Mouse (Mus musculus): ENCODE measurements around the gene Eps8l2. TPM values are rescaled to one million over a fixed set of nuclear protein-coding genes. Genes with fewer than 3 reads are reported as not detected.
A peak's percentile ranks its signal among the peaks of the same experiment; 100 is the strongest.

The Eps8l2 gene
- total RNA-seq, 2 experiments from 2014 or later = 4.7 to 6.2 TPM

DNA sequence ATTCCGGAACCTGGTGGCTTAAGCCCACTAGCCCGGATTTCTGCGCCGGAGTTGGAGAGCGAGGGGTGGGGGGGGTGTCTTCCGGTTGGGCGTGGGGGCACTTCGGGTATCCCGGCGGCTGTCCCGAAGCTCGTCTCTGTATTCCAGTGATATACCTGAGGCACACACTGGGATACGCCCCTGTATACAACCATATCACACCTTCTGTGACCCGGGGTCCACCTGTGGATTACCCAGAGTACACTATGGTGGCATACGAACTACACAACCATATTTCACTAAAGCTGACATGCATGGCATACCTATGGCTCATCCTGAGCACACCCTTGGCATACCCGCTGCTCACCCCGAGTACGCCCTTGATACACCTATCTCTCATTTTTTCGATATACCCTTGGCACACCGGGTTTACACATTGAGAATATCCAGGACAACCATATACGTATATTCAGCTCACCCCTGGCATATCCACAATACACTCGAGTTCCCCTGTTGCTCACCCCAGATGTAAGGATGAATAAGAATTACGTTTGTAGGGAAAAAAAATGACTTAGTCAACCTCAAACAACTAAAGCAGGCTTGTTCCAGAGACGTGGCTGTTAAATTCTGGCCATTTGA lies 10.2 kb upstream of the Eps8l2 start:
- DNase-seq (ENCODE audit: extremely low spot score in 1 of 2, low spot score in 1 of 2) = no peak

DNA sequence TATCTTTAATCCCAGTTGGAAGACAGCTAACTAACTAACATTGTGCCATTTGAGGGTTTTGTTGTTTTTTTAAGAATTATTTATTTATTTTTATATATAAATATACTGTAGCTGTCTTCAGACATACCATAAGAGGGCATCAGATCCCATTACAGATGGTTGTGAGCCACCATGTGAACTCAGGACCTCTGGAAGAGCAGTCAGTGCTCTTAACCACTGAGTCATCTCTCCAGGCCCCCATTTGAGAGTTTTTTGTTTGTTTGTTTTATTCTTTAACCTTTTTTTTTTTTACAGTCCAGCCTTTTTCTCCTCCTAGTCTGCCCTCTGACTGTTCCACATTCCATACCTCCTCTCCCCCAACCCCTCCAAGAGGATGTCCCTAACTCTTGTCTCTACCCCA lies 8.0 kb upstream of the Eps8l2 start:
- DNase-seq (ENCODE audit: extremely low spot score in 1 of 2, low spot score in 1 of 2) = no peak

DNA sequence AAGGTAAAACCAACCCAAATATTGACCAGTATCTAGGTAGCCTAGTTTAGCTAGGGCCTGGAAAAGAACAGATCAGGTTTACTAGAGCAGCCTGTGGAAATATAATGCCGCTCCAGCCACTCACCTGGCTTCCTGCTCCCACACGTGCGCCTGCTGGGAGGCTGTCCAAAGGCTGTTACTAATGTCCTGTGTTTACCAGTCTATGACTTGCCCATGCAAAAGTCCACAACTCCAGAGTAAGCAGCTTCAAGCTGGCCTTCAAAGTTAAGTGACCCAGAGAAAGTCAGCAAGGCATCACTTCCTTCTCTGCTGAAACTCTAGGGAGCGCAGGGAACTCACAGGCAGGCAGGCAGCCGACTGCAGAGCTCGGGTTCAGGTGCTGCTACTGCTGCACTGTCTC lies 6.7 kb upstream of the Eps8l2 start:
- DNase-seq (ENCODE audit: extremely low spot score in 1 of 2, low spot score in 1 of 2) = no peak

- no peak for DNase-seq (ENCODE audit: extremely low spot score in 1 of 2, low spot score in 1 of 2)
These were observed 3.6 kb upstream of the Eps8l2 start for GRCm38 (mm10) chr7:141335044-141335579.

DNA sequence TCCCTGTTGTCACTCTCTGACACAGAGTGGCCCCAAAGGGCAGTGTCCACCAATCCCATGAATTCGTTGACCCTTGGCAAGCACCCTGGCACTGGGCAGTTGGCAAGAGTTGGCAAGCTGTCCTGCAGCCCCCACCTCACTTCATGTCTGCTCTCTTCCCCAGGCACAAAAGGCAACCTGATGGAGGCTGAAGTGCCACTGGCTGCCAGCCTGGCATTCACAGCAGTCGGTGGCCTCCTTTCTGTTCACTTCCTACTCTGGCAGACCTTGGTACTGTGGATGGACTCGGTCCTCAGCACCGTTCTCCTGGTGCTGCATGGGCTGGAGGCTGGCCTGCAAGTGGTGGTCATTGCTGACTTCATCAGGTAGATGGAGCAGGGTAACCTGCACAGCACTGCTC lies 3.0 kb upstream of the Eps8l2 start:
- DNase-seq (ENCODE audit: extremely low spot score in 1 of 2, low spot score in 1 of 2) = no peak

- DNase-seq (ENCODE audit: extremely low spot score in 1 of 2, low spot score in 1 of 2) = no peak
These were observed 2.4 kb upstream of the Eps8l2 start for GRCm38 (mm10) chr7:141336296-141336695.

DNA sequence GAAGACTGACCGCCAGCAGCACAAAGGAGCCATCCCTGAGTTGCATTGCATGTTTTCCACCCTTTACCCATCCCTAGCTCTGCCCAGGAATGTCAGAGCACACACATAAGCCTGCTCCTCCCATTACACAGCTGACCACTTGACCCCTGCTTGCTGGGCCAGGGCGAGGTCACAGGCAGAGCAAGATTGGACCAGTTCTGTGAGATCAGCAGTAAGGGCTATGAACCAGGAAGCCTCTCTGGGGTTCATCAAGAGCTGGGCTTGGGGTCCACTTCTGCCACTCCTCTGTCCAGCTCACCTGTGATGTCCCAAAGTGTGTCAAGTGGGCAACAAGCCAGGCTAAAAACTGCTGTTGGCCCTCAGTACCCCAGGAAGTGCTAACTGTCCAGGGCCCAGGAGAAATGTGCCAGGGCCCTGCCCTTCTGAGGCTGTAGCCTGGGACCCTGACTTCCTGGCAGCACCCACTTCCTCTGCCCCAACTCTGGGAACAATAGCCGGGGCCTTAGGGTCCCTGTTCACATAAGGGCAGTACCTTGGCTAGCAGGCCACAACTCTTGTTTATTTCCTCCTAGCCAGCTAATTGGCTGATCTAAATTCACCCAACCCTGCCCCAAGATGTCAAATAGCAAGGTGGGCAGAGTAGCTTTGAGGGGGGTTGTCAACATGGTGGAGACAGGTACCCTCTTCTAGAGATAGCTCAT lies 814 bp upstream of the Eps8l2 start:
- DNase-seq (ENCODE audit: extremely low spot score in 1 of 2, low spot score in 1 of 2) = no peak

DNA sequence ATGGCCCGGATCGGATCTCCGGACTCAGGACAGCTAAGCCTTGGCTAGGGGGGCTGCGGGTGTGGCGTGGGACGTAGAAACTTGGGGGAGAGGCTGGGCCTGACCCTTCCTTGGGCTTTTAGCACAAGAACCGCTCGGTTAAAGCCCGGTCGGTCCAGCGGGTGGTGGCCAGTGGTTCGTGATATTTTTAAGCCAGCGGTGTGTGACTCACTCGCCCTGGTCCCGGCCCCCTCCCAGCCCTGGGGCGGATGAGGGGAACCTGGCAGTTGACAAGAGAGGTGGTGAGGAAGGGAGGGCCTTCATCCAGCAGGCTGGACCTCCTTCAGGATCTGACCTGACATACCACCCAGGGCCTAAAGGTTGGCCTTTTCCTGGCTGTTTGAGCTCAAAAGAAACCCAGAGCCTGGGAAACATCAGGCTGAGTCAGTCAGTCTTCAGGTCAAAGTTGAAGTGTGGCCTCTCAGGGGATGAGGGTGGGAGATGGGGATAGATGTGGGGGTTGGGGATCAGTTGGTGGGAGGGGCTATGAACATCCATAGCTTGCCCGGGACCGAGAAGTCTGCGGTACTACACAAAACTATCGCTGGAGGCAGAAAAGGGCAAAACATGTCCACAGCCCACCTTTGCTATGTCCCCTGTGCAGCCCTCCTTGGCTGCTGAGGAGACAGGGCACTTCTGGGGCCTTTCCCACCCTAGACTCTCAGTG lies 688 bp downstream of the Eps8l2 start:
- no peak for DNase-seq (ENCODE audit: extremely low spot score in 1 of 2, low spot score in 1 of 2)

- no peak for DNase-seq (ENCODE audit: extremely low spot score in 1 of 2, low spot score in 1 of 2)
These were observed 1.3 kb downstream of the Eps8l2 start for GRCm38 (mm10) chr7:141340023-141340422.

- no peak for DNase-seq (ENCODE audit: extremely low spot score in 1 of 2, low spot score in 1 of 2)
These were observed 1.8 kb downstream of the Eps8l2 start for GRCm38 (mm10) chr7:141340476-141340875.

DNA sequence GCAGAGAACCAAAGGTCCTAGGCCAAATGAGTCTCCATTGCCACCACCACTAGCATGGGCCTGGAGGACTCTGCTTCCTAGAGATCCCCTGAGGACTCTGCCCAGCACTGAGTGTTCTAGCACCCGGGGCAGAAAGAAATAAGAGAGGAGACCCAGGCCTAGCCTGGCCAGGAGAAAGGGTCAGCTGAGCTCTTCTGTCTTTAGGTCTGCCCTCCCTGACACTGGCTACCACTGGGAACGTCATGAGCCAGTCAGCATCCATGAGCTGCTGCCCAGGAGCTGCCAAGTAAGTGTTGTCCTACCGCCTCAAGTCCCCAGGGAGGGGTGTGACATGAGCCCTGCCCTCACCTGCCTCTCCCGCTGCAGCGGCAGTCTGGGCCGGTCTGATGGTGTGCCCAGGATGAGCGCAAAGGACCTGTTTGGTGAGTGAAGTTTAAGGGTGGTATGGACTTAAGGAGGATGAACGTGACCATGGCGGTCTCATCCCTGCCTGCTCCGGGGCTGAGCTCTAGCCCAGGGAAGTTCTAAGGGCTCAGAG lies 3.1 kb downstream of the Eps8l2 start:
- no peak for DNase-seq (ENCODE audit: extremely low spot score in 1 of 2, low spot score in 1 of 2)

DNA sequence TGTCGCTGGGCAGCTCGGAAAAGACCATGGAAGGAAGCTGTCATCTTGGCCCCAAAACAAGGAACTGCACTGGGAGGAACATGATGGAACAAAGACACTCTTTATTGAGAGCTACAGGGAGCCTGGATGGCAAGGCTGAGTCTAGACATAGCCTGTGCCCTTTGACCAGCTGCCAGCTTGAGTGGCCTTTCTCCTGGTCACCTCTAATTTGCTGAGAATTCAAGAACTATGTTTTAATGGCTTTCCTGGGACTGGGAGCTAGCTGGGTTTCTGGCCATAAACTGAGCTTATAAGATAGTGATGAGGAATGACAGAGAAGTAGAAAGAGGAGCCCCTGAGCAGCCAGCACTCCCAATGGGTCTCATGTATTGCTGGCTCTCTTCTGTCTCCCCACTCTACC lies 4.5 kb downstream of the Eps8l2 start:
- DNase-seq (ENCODE audit: extremely low spot score in 1 of 2, low spot score in 1 of 2) = no peak

GRCm38 (mm10) chr7:141343696-141344095 lies 5.0 kb downstream of the Eps8l2 start:
- no peak for DNase-seq (ENCODE audit: extremely low spot score in 1 of 2, low spot score in 1 of 2)

- DNase-seq (ENCODE audit: extremely low spot score in 1 of 2, low spot score in 1 of 2) = no peak
These were observed 6.1 kb downstream of the Eps8l2 start for GRCm38 (mm10) chr7:141344787-141345186.

GRCm38 (mm10) chr7:141351061-141351460 lies 12.4 kb downstream of the Eps8l2 start:
- no peak for DNase-seq (ENCODE audit: extremely low spot score in 1 of 2, low spot score in 1 of 2)

DNA sequence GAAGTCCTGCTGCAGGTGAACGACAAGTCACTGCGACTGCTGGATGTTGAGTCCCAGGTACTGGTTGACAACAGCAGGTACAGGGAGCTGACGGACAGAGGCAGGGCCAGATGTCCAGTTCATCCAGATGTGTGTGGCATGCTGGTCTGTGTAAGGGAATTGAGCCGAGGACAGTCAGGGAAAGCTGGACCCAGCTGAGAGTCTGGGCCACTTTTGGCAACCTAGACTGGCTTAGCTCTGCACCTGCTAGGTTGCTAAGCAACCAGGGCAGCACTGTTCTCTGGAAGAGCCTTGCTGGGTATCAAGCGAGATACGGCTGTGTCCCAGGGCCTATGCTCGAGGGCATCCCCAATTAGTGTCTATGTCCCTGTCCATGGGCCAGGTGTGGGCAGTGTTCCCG lies 16.4 kb downstream of the Eps8l2 start:
- DNase-seq (ENCODE audit: extremely low spot score in 1 of 2, low spot score in 1 of 2) = no peak

DNA sequence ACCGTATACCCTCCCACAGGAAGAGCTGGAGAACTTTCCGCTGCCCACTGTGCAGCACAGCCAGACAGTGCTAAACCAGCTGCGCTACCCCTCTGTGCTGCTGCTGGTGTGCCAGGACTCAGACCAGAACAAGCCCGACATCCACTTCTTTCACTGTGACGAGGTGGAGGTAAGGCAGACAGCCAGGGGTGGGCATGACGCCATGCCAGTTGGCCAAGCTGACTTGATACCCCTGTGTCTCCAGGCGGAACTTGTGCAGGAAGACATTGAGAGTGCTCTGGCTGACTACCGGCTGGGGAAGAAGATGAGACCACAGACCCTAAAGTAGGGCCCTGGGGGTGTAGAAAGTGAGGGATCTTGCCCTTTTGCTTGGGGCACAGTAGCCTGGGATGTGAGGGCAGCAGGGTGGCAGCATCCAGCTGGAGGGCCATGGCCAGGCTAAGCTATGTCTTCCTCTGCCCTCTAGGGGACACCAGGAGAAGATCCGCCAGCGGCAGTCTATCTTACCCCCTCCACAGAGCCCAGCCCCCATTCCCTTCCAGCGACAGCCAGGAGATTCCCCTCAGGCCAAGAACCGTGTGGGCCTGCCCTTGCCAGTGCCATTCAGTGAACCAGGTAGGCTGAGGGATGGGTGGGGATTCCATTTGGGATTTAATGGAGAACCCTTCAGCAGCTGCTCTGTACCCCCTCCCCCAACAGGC lies 17.1 kb downstream of the Eps8l2 start:
- peak in 1 of 2 experiments; percentile 37 for DNase-seq (ENCODE audit: extremely low spot score in 1 of 2, low spot score in 1 of 2)

- peak; percentile 20 for DNase-seq (ENCODE audit: extremely low spot score in 1 of 2, low spot score in 1 of 2)
These were observed 18.3 kb downstream of the Eps8l2 start for GRCm38 (mm10) chr7:141356971-141357370.

DNA sequence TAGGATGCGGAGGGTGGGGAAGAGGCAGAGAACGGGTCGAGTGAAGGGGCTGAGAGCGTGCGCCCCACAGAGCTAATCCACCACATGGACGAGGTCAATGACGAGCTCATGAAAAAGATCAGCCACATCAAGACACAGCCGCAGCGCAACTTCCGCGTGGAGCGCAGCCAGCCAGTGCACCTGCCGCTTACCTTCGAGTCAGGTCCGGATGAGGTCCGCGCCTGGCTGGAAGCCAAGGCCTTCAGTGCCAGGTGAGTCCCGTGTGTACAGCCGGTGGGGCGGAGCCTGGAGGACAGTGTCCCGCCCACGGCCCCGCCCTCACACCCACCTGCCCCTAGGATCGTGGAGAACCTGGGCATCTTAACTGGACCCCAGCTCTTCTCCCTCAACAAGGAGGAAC lies 22.8 kb downstream of the Eps8l2 start:
- DNase-seq (ENCODE audit: extremely low spot score in 1 of 2, low spot score in 1 of 2) = no peak

- DNase-seq (ENCODE audit: extremely low spot score in 1 of 2, low spot score in 1 of 2) = peak; percentile 51 to 83
These were observed 24.5 kb downstream of the Eps8l2 start for GRCm38 (mm10) chr7:141363106-141363751.
